Mouse (Mus musculus) c-Kit-negative CD71-positive TER-119-positive erythroid progenitor cells, embryonic 14.5 days (primary cell): Measurements from ENCODE around the gene Ttc29.

Experiments
- DNase-seq: peaks from one replicate; pipeline ENCODE4 v3.0.0-alpha.2; 2013; ENCODE audit warnings: low read depth, low spot score

The Ttc29 gene

GRCm38 (mm10) chr8:78423937-78424336 is 210.8 kb downstream of the Ttc29 start:
- DNase-seq: no peak

GRCm38 (mm10) chr8:78426455-78426854 is 213.4 kb downstream of the Ttc29 start:
- no peak for DNase-seq

GRCm38 (mm10) chr8:78426875-78427768 is 214.0 kb downstream of the Ttc29 start:
- no peak for DNase-seq

GRCm38 (mm10) chr8:78427769-78428130 is 214.7 kb downstream of the Ttc29 start:
- no peak for DNase-seq

- no peak for DNase-seq
Measured at GRCm38 (mm10) chr8:78428148-78428547, 215.1 kb downstream of the Ttc29 start.

GRCm38 (mm10) chr8:78431356-78431755 is 218.3 kb downstream of the Ttc29 start:
- DNase-seq: no peak

GRCm38 (mm10) chr8:78432451-78432850 is 219.4 kb downstream of the Ttc29 start:
- DNase-seq: no peak

- no peak for DNase-seq
Measured at GRCm38 (mm10) chr8:78433318-78433717, 220.2 kb downstream of the Ttc29 start.

- no peak for DNase-seq
Measured at GRCm38 (mm10) chr8:78434340-78434739, 221.2 kb downstream of the Ttc29 start.

GRCm38 (mm10) chr8:78434823-78435623 is 221.9 kb downstream of the Ttc29 start:
- no peak for DNase-seq

- DNase-seq: no peak
Measured at GRCm38 (mm10) chr8:78435624-78435960, 222.5 kb downstream of the Ttc29 start.

GRCm38 (mm10) chr8:78436071-78436651 is 223.1 kb downstream of the Ttc29 start, which contains the start of gene Pou4f2:
Gene Pou4f2 (minus strand): TSS chr8:78436645.
- DNase-seq: no peak

GRCm38 (mm10) chr8:78436661-78437060 is 223.6 kb downstream of the Ttc29 start:
- no peak for DNase-seq

- DNase-seq: no peak
Measured at GRCm38 (mm10) chr8:78437140-78438045, 224.3 kb downstream of the Ttc29 start.

- DNase-seq: no peak
Measured at GRCm38 (mm10) chr8:78438121-78438520, 225.0 kb downstream of the Ttc29 start.

GRCm38 (mm10) chr8:78442781-78443180 is 229.7 kb downstream of the Ttc29 start:
- no peak for DNase-seq
